Mouse (Mus musculus): ENCODE measurements at regions not wholly inside any gene's neighbourhood (a gene's known extent, or its start where the extent isn't known, plus 50 kb on each side); places are given as distances from the start of the nearest gene placed in this dataset.

DNA sequence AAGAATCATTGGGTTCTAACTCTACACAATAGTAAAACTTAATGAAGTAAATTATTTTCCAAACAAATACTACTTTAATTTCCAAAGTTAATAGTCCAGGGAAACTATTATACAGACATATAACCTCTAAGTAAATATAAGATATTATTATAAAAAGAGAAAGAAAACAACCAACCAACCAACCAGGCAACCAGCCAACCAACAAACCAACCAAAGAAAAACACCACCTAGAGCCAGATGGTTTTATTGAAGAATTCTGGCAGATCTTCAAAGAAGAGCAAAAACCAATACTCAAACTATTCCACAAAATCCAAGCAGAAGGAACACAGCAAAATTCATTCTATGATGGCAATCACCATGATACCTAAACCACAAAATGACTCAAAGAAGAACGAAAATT lies 1418.0 kb upstream of the Pabpc4l start:
- no peak for DNase-seq (ENCODE audit: low read depth, low spot score)

GRCm38 (mm10) chr3:47863591-47863990 lies 1415.6 kb upstream of the Pabpc4l start:
- no peak for DNase-seq (ENCODE audit: low read depth, low spot score)

GRCm38 (mm10) chr3:47845613-47846012 lies 1397.6 kb upstream of the Pabpc4l start:
- DNase-seq (ENCODE audit: low read depth, low spot score), result no peak

GRCm38 (mm10) chr3:47836541-47837240 lies 1388.7 kb upstream of the Pabpc4l start:
- DNase-seq (ENCODE audit: low read depth, low spot score), result no peak

DNA sequence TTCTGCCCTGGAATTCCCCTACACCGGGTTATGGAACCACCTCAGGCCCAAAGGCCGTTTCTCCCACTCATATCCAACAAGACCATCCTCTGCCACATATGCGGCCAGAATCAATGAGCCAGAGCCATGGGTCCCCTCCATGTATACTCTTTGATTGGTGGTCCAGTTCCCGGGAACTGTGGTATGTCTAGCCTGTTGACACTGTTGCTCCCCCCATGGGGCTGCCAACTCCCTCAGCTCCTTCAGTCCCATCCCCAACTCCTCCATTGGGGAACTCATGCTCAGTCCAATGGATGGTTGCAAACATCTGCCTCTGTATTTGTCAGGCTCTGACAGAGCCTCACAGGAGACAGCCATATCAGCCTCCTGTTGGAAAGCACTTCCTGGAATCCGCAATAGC lies 1370.3 kb upstream of the Pabpc4l start:
- DNase-seq (ENCODE audit: low read depth, low spot score), result no peak

DNA sequence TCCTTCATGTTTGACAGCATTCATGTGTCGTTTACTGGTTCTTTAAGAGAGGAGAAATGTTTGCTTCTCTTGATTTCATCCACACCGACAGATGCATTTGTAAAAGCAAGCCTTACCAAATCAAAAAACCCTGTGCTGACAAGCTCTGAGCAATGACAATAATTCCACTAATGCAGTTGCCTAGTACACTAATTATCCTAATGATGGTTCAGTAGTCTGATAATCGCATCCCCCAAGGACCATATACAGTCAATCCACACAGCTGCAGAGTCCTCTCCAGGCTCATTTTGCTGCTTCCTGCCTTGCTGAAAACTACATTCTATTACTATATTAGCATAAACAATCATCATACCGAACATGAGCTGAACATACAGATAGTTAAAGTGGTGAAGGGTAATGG lies 1369.5 kb upstream of the Pabpc4l start:
- DNase-seq (ENCODE audit: low read depth, low spot score), result peak; percentile 5

Data from retina, postnatal 7 days (tissue).